Mouse (Mus musculus): Measurements from ENCODE around the gene Nlk. TPM values are rescaled to one million over a fixed set of nuclear protein-coding genes. Genes with fewer than 3 reads are reported as not detected.
"Not testable (repeated sequence)": the region's sequence is repeated elsewhere in the genome, so short reads cannot be mapped to it uniquely, and the experiment has no call there.

Nlk gene
- polyA plus RNA-seq, 1 experiment from 2014 or later, result 9.2 TPM

DNA sequence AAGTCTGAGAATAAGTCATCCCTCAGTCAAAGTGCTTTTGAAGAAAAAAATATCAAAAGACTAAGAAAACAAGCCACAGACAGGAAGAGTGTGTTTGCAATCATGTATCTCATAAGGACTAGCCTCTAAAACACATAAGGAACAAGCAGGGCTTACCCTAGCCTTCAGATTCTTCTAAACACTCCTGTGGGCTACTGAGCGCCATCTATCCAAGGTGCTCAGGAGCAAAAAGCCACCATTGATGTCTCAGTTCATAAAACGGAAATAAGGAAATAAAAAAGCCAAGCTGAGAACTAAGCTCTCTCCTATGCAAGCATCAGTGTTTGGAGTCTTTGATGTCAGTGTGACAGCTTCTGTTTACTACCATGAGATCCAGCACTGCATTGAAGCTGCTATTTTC is 18.4 kb downstream of the Nlk start:
- H3K9ac ChIP-seq, result no peak overlapping the region
- no peak overlapping the region for H3K27ac ChIP-seq
- H3K27me3 ChIP-seq (replicated peaks), result no peaks in the 10 kb centered on the region
- no peak overlapping the region for H3K4me2 ChIP-seq
- no peak for ATAC-seq (ENCODE audit: insufficient read depth, low FRiP score, low read depth)
- no peaks in the 10 kb centered on the region for H3K9me3 ChIP-seq
- WGBS, result 57% methylated on average over 2 of the region's 2 CpGs
- H3K36me3 ChIP-seq, result peaks cover 5% of the 10 kb centered on the region; the same call in 1 of the 2 replicates
- H3K4me3 ChIP-seq (replicated peaks), result no peak overlapping the region
- H3K4me1 ChIP-seq, result no peaks in the 10 kb centered on the region

DNA sequence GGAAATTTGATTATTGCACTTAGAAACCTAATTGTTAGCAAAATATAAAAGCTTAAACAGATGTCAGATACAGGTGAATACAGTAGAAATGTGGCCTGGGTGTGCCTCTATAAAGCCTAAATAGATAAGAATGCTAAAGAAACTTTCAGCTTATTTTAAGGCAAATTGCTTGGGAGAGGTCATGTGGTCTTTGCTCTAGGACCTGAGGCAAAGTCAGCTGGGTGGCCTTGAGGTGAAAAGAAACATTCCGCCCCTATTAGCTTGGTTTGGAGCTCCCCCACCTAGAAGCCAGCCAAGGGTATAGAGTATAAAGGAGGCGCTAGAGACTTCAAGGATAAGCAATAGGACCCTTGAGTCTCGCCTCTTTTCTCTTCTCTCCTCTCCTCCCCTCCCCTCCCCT is 28.5 kb downstream of the Nlk start:
- H3K4me2 ChIP-seq, result no peak overlapping the region
- no peak for ATAC-seq (ENCODE audit: insufficient read depth, low FRiP score, low read depth)
- no peak overlapping the region for H3K27ac ChIP-seq
- H3K4me1 ChIP-seq, result no peaks in the 10 kb centered on the region
- H3K27me3 ChIP-seq (replicated peaks), result no peaks in the 10 kb centered on the region
- WGBS, result 68% methylated on average over 3 of the region's 3 CpGs
- no peaks in the 10 kb centered on the region for H3K36me3 ChIP-seq
- H3K4me3 ChIP-seq (replicated peaks), result no peak overlapping the region
- H3K9me3 ChIP-seq, result no peaks in the 10 kb centered on the region
- H3K9ac ChIP-seq, result no peak overlapping the region

DNA sequence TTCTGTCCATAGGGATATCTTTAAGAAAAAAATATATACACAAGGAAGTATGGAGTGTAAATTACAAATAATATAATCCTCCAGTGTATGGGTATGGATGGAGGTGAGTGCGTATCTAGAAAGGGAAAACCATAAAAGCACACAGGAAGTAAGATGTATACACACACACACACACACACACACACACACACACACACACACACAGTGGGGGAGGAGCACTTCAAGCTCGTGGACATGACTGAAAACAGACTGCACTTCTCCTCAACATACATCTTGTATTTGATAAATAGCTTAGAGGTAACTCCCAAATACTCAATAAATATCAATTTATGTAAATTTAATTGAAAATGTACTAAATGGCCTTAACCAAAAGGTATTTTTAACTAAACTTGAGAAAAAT is 32.3 kb downstream of the Nlk start:
- Histone ChIP-seq H3K9ac (no peak overlapping the region), H3K9me3 (no peaks in the 10 kb centered on the region), H3K4me2 (no peak overlapping the region), H3K27ac (no peak overlapping the region), H3K27me3 (replicated peaks) (no peaks in the 10 kb centered on the region), H3K4me3 (replicated peaks) (no peak overlapping the region), H3K36me3 (no peaks in the 10 kb centered on the region), H3K4me1 (no peaks in the 10 kb centered on the region)
- 67% methylated on average over 2 of the region's 2 CpGs for WGBS
- ATAC-seq (ENCODE audit: insufficient read depth, low FRiP score, low read depth), result no peak

DNA sequence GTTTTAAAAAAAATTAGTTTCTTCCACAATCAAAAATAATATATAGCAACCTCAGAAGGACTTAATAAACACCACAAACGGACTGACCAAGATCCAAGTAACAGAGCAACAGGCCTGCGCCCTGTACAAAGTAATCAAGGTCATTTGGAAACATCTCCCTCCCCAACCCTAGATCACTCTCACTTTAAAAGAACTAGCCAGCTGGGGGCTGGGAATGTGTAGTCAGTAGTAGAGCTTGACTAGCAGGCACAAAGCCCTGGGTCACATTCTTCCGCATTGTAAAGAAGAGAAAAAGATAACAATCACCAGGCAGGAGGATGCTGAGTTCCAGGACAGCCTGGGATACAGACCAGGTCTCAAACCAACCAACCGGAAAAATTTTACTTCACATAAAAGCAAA is 33.3 kb downstream of the Nlk start:
- H3K27ac ChIP-seq, result no peak overlapping the region
- no peak overlapping the region for H3K9ac ChIP-seq
- H3K4me2 ChIP-seq, result no peak overlapping the region
- 60% methylated on average over 4 of the region's 4 CpGs for WGBS
- no peaks in the 10 kb centered on the region for H3K9me3 ChIP-seq
- H3K4me3 ChIP-seq (replicated peaks), result no peak overlapping the region
- no peak for ATAC-seq (ENCODE audit: insufficient read depth, low FRiP score, low read depth)
- no peaks in the 10 kb centered on the region for H3K27me3 ChIP-seq (replicated peaks)
- H3K4me1 ChIP-seq, result no peaks in the 10 kb centered on the region
- H3K36me3 ChIP-seq, result no peaks in the 10 kb centered on the region

DNA sequence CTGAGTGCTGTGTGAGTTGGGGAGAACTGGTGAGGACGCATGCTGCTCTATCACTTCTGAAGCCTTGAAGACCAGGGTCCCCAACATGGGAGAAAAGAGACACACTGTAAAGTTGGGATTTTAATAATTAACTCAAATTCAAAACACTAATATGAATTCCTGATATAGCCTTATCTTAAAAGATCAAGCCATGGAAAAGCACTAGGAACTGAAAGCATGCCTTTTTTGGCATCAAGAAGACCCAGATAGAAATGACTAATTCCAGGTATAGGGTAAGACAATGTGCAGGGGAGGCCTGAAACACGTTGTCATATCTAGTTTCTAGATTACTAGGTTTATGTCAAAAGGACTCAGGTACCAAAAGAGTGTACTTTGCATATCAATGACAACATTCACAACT is 48.0 kb downstream of the Nlk start:
- Histone ChIP-seq H3K36me3 (no peaks in the 10 kb centered on the region), H3K27ac (no peak overlapping the region), H3K9me3 (no peaks in the 10 kb centered on the region), H3K4me1 (no peaks in the 10 kb centered on the region), H3K4me2 (no peak overlapping the region), H3K4me3 (replicated peaks) (no peak overlapping the region), H3K27me3 (replicated peaks) (no peaks in the 10 kb centered on the region), H3K9ac (no peak overlapping the region)
- ATAC-seq (ENCODE audit: insufficient read depth, low FRiP score, low read depth), result no peak
- 82% methylated on average over 2 of the region's 2 CpGs for WGBS

- H3K4me1 ChIP-seq; H3K27ac ChIP-seq; H3K27me3 ChIP-seq (replicated peaks); H3K4me2 ChIP-seq; H3K9me3 ChIP-seq; H3K36me3 ChIP-seq; H3K9ac ChIP-seq; ATAC-seq (ENCODE audit: insufficient read depth, low FRiP score, low read depth); H3K4me3 ChIP-seq (replicated peaks): not testable (repeated sequence)
- WGBS, result 89% methylated on average over 1 of the region's 1 CpGs
Observed at GRCm38 (mm10) chr11:78648405-78648804, 48.8 kb downstream of the Nlk start.

GRCm38 (mm10) chr11:78643746-78644145 is 53.4 kb downstream of the Nlk start:
- no peak overlapping the region for H3K27ac ChIP-seq
- H3K9me3 ChIP-seq, result no peaks in the 10 kb centered on the region
- no peak overlapping the region for H3K4me3 ChIP-seq (replicated peaks)
- ATAC-seq (ENCODE audit: insufficient read depth, low FRiP score, low read depth), result no peak
- H3K4me2 ChIP-seq, result no peak overlapping the region
- no peak overlapping the region for H3K9ac ChIP-seq
- no peaks in the 10 kb centered on the region for H3K27me3 ChIP-seq (replicated peaks)
- H3K36me3 ChIP-seq, result no peaks in the 10 kb centered on the region
- WGBS, result 84% methylated on average over 7 of the region's 7 CpGs
- no peaks in the 10 kb centered on the region for H3K4me1 ChIP-seq

GRCm38 (mm10) chr11:78642151-78642550 is 55.0 kb downstream of the Nlk start:
- Histone ChIP-seq H3K27me3 (replicated peaks) (no peaks in the 10 kb centered on the region), H3K4me1 (no peaks in the 10 kb centered on the region), H3K4me3 (replicated peaks) (no peak overlapping the region), H3K4me2 (no peak overlapping the region), H3K9me3 (no peaks in the 10 kb centered on the region), H3K27ac (no peak overlapping the region), H3K9ac (no peak overlapping the region), H3K36me3 (peaks cover 2% of the 10 kb centered on the region; the same call in 1 of the 2 replicates)
- ATAC-seq (ENCODE audit: insufficient read depth, low FRiP score, low read depth), result no peak
- 71% methylated on average over 3 of the region's 3 CpGs for WGBS

- Histone ChIP-seq H3K4me2 (no peak overlapping the region), H3K9ac (no peak overlapping the region), H3K4me3 (replicated peaks) (no peak overlapping the region), H3K9me3 (no peaks in the 10 kb centered on the region), H3K4me1 (no peaks in the 10 kb centered on the region), H3K27ac (no peak overlapping the region), H3K27me3 (replicated peaks) (no peaks in the 10 kb centered on the region), H3K36me3 (peaks cover 7% of the 10 kb centered on the region; the same call in 1 of the 2 replicates)
- 84% methylated on average over 3 of the region's 3 CpGs for WGBS
- ATAC-seq (ENCODE audit: insufficient read depth, low FRiP score, low read depth), result no peak
Observed at GRCm38 (mm10) chr11:78641088-78641487, 56.1 kb downstream of the Nlk start.

- ATAC-seq (ENCODE audit: insufficient read depth, low FRiP score, low read depth), result no peak
- Histone ChIP-seq H3K9ac (no peak overlapping the region), H3K4me2 (no peak overlapping the region), H3K27me3 (replicated peaks) (no peaks in the 10 kb centered on the region), H3K36me3 (peaks cover 7% of the 10 kb centered on the region; the same call in 1 of the 2 replicates), H3K4me3 (replicated peaks) (no peak overlapping the region), H3K27ac (no peak overlapping the region), H3K4me1 (no peaks in the 10 kb centered on the region), H3K9me3 (no peaks in the 10 kb centered on the region)
- 96% methylated on average over 2 of the region's 2 CpGs for WGBS
Observed at GRCm38 (mm10) chr11:78632782-78633181, 64.4 kb downstream of the Nlk start.

DNA sequence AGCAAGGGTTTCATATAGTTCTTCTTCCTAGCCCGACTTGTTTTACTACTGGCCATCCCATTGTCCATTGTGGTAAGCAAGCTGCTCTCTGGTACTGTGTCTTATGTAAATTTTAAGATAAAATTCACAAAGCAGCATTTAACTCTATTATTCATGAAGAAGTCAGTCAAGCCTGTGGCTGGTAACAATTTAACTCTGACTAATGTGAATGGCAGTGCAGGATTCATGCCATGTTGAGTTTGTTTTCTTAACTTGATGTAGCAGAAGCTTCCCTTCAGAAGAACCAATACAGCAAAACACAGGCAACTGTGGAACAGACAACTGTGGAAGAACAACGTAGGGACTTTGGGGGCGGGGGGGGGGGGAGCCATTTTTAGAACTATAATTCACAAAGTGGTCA is 68.3 kb downstream of the Nlk start:
- 70% methylated on average over 3 of the region's 3 CpGs for WGBS
- H3K4me3 ChIP-seq (replicated peaks), result no peak overlapping the region
- no peaks in the 10 kb centered on the region for H3K9me3 ChIP-seq
- no peak overlapping the region for H3K4me2 ChIP-seq
- H3K27ac ChIP-seq, result no peak overlapping the region
- H3K9ac ChIP-seq, result no peak overlapping the region
- ATAC-seq (ENCODE audit: insufficient read depth, low FRiP score, low read depth), result no peak
- no peaks in the 10 kb centered on the region for H3K36me3 ChIP-seq
- H3K27me3 ChIP-seq (replicated peaks), result no peaks in the 10 kb centered on the region
- no peaks in the 10 kb centered on the region for H3K4me1 ChIP-seq

DNA sequence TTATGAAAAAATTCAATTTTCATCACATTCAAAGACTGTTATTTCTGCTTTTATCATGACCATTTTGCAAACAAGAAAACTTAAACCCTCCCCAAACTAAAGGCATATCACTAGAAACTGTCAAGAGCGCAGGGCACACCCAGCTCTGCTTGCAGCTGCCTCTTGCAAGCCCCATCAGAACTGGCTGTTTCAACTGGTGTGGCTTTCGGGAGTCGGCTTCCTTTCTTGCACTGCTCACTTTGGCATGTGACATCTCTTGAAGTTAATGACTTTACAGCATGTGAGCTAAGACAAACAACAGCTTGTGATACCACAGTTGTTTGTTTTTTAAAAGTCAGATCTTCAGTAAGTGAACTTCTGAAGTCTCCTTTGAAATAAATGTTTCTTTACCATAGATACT is 72.8 kb downstream of the Nlk start:
- no peaks in the 10 kb centered on the region for H3K36me3 ChIP-seq
- H3K9me3 ChIP-seq, result no peaks in the 10 kb centered on the region
- H3K4me2 ChIP-seq, result no peak overlapping the region
- no peaks in the 10 kb centered on the region for H3K4me1 ChIP-seq
- no peak overlapping the region for H3K4me3 ChIP-seq (replicated peaks)
- 30% methylated on average over 3 of the region's 3 CpGs for WGBS
- ATAC-seq (ENCODE audit: insufficient read depth, low FRiP score, low read depth), result no peak
- H3K27ac ChIP-seq, result no peak overlapping the region
- no peak overlapping the region for H3K9ac ChIP-seq
- no peaks in the 10 kb centered on the region for H3K27me3 ChIP-seq (replicated peaks)

DNA sequence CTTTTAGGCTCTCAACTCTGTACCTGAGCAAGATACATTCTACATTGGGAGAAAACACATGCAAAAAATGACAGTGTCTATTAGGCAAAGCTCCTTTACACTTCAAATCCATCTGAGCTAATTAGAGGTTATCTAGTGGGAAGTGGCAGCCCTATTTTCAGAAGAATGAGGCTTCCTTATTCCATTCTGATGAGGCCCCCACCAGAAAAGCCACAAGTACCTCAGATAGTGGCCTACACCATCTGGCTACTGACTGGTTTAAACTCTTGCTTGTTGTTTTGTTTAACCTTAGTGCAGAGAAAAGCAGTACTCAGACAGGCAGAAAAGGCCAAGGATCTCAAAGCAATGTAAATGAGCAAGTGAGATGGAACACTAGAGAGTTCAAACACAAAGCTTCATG is 75.2 kb downstream of the Nlk start:
- no peaks in the 10 kb centered on the region for H3K36me3 ChIP-seq
- no peak for ATAC-seq (ENCODE audit: insufficient read depth, low FRiP score, low read depth)
- H3K9ac ChIP-seq, result no peak overlapping the region
- no peak overlapping the region for H3K27ac ChIP-seq
- H3K9me3 ChIP-seq, result no peaks in the 10 kb centered on the region
- no peaks in the 10 kb centered on the region for H3K27me3 ChIP-seq (replicated peaks)
- no peak overlapping the region for H3K4me2 ChIP-seq
- no peak overlapping the region for H3K4me3 ChIP-seq (replicated peaks)
- no peaks in the 10 kb centered on the region for H3K4me1 ChIP-seq
